Mouse (Mus musculus) megakaryocyte, embryonic 14.5 days (primary cell): ENCODE measurements around the gene Deup1.

Source experiments
- FLI1 ChIP-seq: IDR thresholded peaks from 2 replicates; pipeline ENCODE4 v1.6.1; 2012; ENCODE audit warnings: low read length, inconsistent platforms, mixed read lengths
- GATA1 ChIP-seq: IDR thresholded peaks from 3 replicates; pipeline ENCODE4 v1.6.1; 2012; ENCODE audit warnings: mixed read lengths, low read length, inconsistent platforms, borderline replicate concordance

- TF ChIP-seq GATA1, result no peak
- TF ChIP-seq FLI1, result no peak
These were observed 114.8 kb downstream of the Deup1 start for GRCm38 (mm10) chr9:15512918-15513317.
